Mouse (Mus musculus): ENCODE data around the gene Frmd4b.

GRCm38 (mm10) chr6:97265240-97265639, 352.1 kb downstream of the Frmd4b start:
- TF ChIP-seq CTCF (IDR thresholded peaks at IDR 0.05) (no peak), EP300 (IDR thresholded peaks at IDR 0.05) (no peak)

Data from lung, postnatal 0 days (tissue).